Mouse (Mus musculus) ES-E14 (cell line): ENCODE measurements around the gene Grtp1. TPM values are rescaled to one million over a fixed set of nuclear protein-coding genes. Genes with fewer than 3 reads are reported as not detected.

Source experiments
- DNase-seq: peaks from one replicate; pipeline ENCODE4 v3.0.0-alpha.2; 2013; ENCODE audit warnings: low read depth, low spot score
- H3K27ac ChIP-seq: 2 replicates; pipeline ENCODE4 v1.5.1; 2012; ENCODE audit warnings: low read depth, mild to moderate bottlenecking, low read length, moderate library complexity, mixed read lengths; ENCODE audit not compliant: poor library complexity, insufficient read depth, severe bottlenecking
- H3K36me3 ChIP-seq: 2 replicates; pipeline ENCODE4 v1.6.1; 2012; ENCODE audit warnings: mild to moderate bottlenecking, low read length, moderate library complexity, mixed read lengths; ENCODE audit not compliant: control insufficient read depth, poor library complexity, insufficient read depth, severe bottlenecking
- H3K4me1 ChIP-seq, 2 experiments: fragments of 150-350 bp in 1 of 2; sonication (generic) in 1 of 2; 2 replicates each; pipeline ENCODE4 v1.6.1; 2012; ENCODE audit warnings: low read length in 2 of 2, mild to moderate bottlenecking in 1 of 2, mixed read lengths in 1 of 2; ENCODE audit not compliant: control insufficient read depth in 2 of 2, insufficient read depth in 2 of 2, poor library complexity in 1 of 2
- H3K4me3 ChIP-seq, 2 experiments: fragments of 150-350 bp in 1 of 2; sonication (generic) in 1 of 2; 2 replicates each; pipeline ENCODE4 v1.5.1; 2012; ENCODE audit warnings: low read length in 2 of 2, low read depth in 1 of 2, mild to moderate bottlenecking in 1 of 2, mixed read lengths in 1 of 2; ENCODE audit not compliant: insufficient read depth in 1 of 2, poor library complexity in 1 of 2, severe bottlenecking in 1 of 2
- H3K9ac ChIP-seq: 2 replicates; pipeline ENCODE4 v1.6.1; 2012; ENCODE audit warnings: low read depth, mild to moderate bottlenecking, low read length, mixed read lengths; ENCODE audit not compliant: poor library complexity, insufficient read depth, severe bottlenecking
- H3K9me3 ChIP-seq: fragments of 150-350 bp; sonication (generic); 2 replicates; pipeline ENCODE4 v1.6.1; 2012; ENCODE audit warnings: low read depth, mild to moderate bottlenecking, low read length; ENCODE audit not compliant: control insufficient read depth, insufficient read depth
- CHD2 ChIP-seq: IDR thresholded peaks from 2 replicates; pipeline ENCODE4 v1.6.1; 2014; ENCODE audit warnings: mild to moderate bottlenecking, low read depth, low read length, inconsistent platforms
- HCFC1 ChIP-seq: IDR thresholded peaks from 2 replicates; pipeline ENCODE4 v1.6.1; 2012; ENCODE audit warnings: low read length, inconsistent platforms, borderline replicate concordance; ENCODE audit not compliant: insufficient read depth
- MAFK ChIP-seq: IDR thresholded peaks from 2 replicates; pipeline ENCODE4 v1.6.1; 2014; ENCODE audit warnings: mild to moderate bottlenecking, low read depth, low read length, inconsistent platforms; ENCODE audit not compliant: insufficient read depth
- ZC3H11A ChIP-seq: IDR thresholded peaks from 2 replicates; pipeline ENCODE4 v1.6.1; 2012; ENCODE audit warnings: low read depth, mild to moderate bottlenecking, inconsistent platforms, low read length, borderline replicate concordance
- ZNF384 ChIP-seq: IDR thresholded peaks from 2 replicates; pipeline ENCODE4 v1.6.1; 2012; ENCODE audit warnings: low read depth, low read length, inconsistent platforms
- in situ Hi-C, 2 experiments: fragments of 600-800 bp; cut with MboI; formaldehyde crosslinking; loops; one replicate each; pipeline ENCODE4 v1.15.1; 2025; ENCODE audit warnings: low sequenced_read_pairs in 2 of 2, inconsistent platforms in 1 of 2; ENCODE audit not compliant: unreplicated experiment in 2 of 2
- total RNA-seq: library from RNA; depleted of rRNA; stranded (reverse); fragments of 300-350 nt; gene quantifications from 2 replicates; pipeline ENCODE4 v1.2.3, GENCODE M21; 2012

Gene Grtp1
- total RNA-seq, 1 experiment: 36.3 TPM

- Histone ChIP-seq H3K27ac (no peak overlapping the region), H3K4me3 (no peak overlapping the region), H3K9me3 (no peaks in the 10 kb centered on the region), H3K36me3 (peaks cover 36% of the 10 kb centered on the region), H3K4me1 (peaks cover 0 to 21% of the 10 kb centered on the region in 2 experiments; a peak in 2 of 4 replicates), H3K9ac (no peak overlapping the region)
- in situ Hi-C loops: no loop called here
- TF ChIP-seq MAFK: no peak
- TF ChIP-seq HCFC1: no peak
- no peak for TF ChIP-seq ZNF384
- no peak for DNase-seq
These were observed 19.3 kb downstream of the Grtp1 start for GRCm38 (mm10) chr8:13180911-13181690.

GRCm38 (mm10) chr8:13180408-13180807, 20.0 kb downstream of the Grtp1 start:
- Histone ChIP-seq H3K4me3 (no peak overlapping the region), H3K27ac (no peak overlapping the region), H3K4me1 (peaks cover 0 to 21% of the 10 kb centered on the region in 2 experiments; a peak in 2 of 4 replicates), H3K36me3 (peaks cover 40% of the 10 kb centered on the region), H3K9ac (no peak overlapping the region), H3K9me3 (no peaks in the 10 kb centered on the region)
- TF ChIP-seq ZC3H11A: no peak
- no peak for TF ChIP-seq CHD2
- TF ChIP-seq MAFK: no peak
- TF ChIP-seq HCFC1: no peak
- no peak for TF ChIP-seq ZNF384
- in situ Hi-C loops: no loop called here
- DNase-seq: no peak

- in situ Hi-C loops: no loop called here
These were observed 20.5 kb downstream of the Grtp1 start for GRCm38 (mm10) chr8:13179948-13180347.

GRCm38 (mm10) chr8:13179482-13179881, 20.9 kb downstream of the Grtp1 start:
- DNase-seq: no peak
- H3K4me3 ChIP-seq: no peak overlapping the region
- in situ Hi-C loops: no loop called here
- peaks cover 38% of the 10 kb centered on the region for H3K36me3 ChIP-seq
- no peaks in the 10 kb centered on the region for H3K9me3 ChIP-seq
- TF ChIP-seq CHD2 (no peak), HCFC1 (no peak), ZNF384 (no peak), ZC3H11A (no peak), MAFK (no peak)
- no peak overlapping the region for H3K27ac ChIP-seq
- peaks cover 0 to 21% of the 10 kb centered on the region in 2 experiments; a peak in 2 of 4 replicates for H3K4me1 ChIP-seq
- no peak overlapping the region for H3K9ac ChIP-seq

More at GRCm38 (mm10) chr8:13179948-13180347, 20.5 kb downstream of the Grtp1 start:
- Histone ChIP-seq H3K4me3 (no peak overlapping the region), H3K9me3 (no peaks in the 10 kb centered on the region), H3K36me3 (peaks cover 39% of the 10 kb centered on the region), H3K9ac (no peak overlapping the region), H3K4me1 (peaks cover 0 to 21% of the 10 kb centered on the region in 2 experiments; a peak in 2 of 4 replicates), H3K27ac (no peak overlapping the region)
- TF ChIP-seq ZNF384 (no peak), CHD2 (no peak), HCFC1 (no peak), MAFK (no peak), ZC3H11A (no peak)
- no peak for DNase-seq
